Mouse (Mus musculus) lung, embryonic 16.5 days (tissue): ENCODE data around the gene Xbp1. TPM values are rescaled to one million over a fixed set of nuclear protein-coding genes. Genes with fewer than 3 reads are reported as not detected.
A peak's percentile ranks its signal among the peaks of the same experiment; 100 is the strongest.

Source experiments
- ATAC-seq: fragments of 200-750 bp; cut with Nextera tagmentation; 2 replicates; pipeline ENCODE4 v1.8.0; 2017; ENCODE audit warnings: low read depth, mild to moderate bottlenecking, moderate library complexity
- H3K27ac ChIP-seq: fragments of 300-500 bp; sonication (generic); 2 replicates; pipeline ENCODE4 v1.5.1; 2014; ENCODE audit warnings: mild to moderate bottlenecking, control low read depth, low read length
- H3K27me3 ChIP-seq: fragments of 300-500 bp; sonication (generic); 2 replicates; pipeline ENCODE4 v1.6.1; 2014; ENCODE audit warnings: low read depth, low read length, mixed read lengths; ENCODE audit not compliant: control insufficient read depth, insufficient read depth
- H3K36me3 ChIP-seq: fragments of 300-500 bp; sonication (generic); 2 replicates; pipeline ENCODE4 v1.6.1; 2014; ENCODE audit warnings: low read length; ENCODE audit not compliant: control insufficient read depth, insufficient read depth
- H3K4me1 ChIP-seq: fragments of 300-500 bp; sonication (generic); replicated peaks from 2 replicates; pipeline ENCODE4 v1.6.1; 2014; ENCODE audit warnings: low read length, mixed read lengths; ENCODE audit not compliant: control insufficient read depth, insufficient read depth
- H3K4me2 ChIP-seq: fragments of 300-500 bp; sonication (generic); 2 replicates; pipeline ENCODE4 v1.6.1; 2014; ENCODE audit warnings: low read depth, low read length, control low read depth
- H3K4me3 ChIP-seq: fragments of 300-500 bp; sonication (generic); 2 replicates; pipeline ENCODE4 v1.5.1; 2014; ENCODE audit warnings: mild to moderate bottlenecking, low read length, control low read depth
- H3K9ac ChIP-seq: fragments of 300-500 bp; sonication (generic); 2 replicates; pipeline ENCODE4 v1.6.1; 2014; ENCODE audit warnings: low read length, control low read depth
- H3K9me3 ChIP-seq: fragments of 300-500 bp; sonication (generic); 2 replicates; pipeline ENCODE4 v1.6.1; 2016; ENCODE audit warnings: low read length; ENCODE audit not compliant: control insufficient read depth
- WGBS: fragments of 180-500 bp; shearing (Covaris S2); extraction: QIAGEN DNeasy Blood & Tissue Kit; methylation state at CpG from one replicate; pipeline ENCODE4 v1.1.7; 2014; 5-methylcytosine and 5-hydroxymethylcytosine counted together
- polyA plus RNA-seq: library from polyadenylated mRNA; unstranded; fragments of >200 nt; fragmentation: Nextera tagmentation; extraction: Ambion mirVana; gene quantifications from 2 replicates; pipeline ENCODE4 v1.2.1, GENCODE M21; 2015

Gene Xbp1
- polyA plus RNA-seq, 1 experiment from 2014 or later: 201 TPM

DNA sequence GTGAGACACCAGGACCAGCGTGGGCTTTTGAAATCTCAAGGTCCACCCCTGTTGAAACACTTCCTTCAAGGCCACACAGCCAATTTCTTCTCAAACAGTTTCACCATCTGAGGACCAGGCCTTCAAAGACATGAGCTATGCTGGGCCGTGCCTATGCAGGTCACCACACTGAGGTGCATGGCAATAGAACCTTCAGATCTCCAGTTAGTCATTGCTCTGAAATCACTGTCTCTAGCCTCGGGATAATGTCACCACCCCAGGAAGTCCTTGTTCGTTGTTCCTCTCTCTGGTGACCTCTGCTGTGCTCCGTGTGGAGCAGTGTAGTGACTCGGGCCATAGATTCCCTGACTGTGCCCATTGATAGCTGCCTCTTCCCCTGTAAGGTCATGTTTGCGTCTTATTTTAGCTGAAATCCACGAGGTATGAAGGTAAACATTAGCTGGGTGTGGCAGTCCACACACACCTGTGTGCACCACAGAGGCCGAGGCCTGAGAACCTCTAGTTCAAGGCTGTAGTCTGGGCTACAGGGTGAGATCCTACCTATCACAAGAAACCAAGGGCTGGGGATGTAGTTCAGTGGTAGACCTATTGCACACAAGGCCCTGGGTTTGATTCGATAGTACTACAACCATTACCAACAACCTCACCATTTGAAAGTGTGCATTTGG lies 29.3 kb upstream of the Xbp1 start:
- WGBS: 70% methylated on average over 10 of the region's 10 CpGs
- H3K27ac ChIP-seq: no peak overlapping the region
- H3K4me1 ChIP-seq: no peaks in the 10 kb centered on the region; the same call in 1 of the 2 replicates
- no peaks in the 10 kb centered on the region for H3K9me3 ChIP-seq
- ATAC-seq: no peak
- H3K27me3 ChIP-seq: no peaks in the 10 kb centered on the region
- no peak overlapping the region for H3K9ac ChIP-seq
- H3K36me3 ChIP-seq: no peaks in the 10 kb centered on the region
- no peak overlapping the region for H3K4me2 ChIP-seq
- H3K4me3 ChIP-seq: no peak overlapping the region

DNA sequence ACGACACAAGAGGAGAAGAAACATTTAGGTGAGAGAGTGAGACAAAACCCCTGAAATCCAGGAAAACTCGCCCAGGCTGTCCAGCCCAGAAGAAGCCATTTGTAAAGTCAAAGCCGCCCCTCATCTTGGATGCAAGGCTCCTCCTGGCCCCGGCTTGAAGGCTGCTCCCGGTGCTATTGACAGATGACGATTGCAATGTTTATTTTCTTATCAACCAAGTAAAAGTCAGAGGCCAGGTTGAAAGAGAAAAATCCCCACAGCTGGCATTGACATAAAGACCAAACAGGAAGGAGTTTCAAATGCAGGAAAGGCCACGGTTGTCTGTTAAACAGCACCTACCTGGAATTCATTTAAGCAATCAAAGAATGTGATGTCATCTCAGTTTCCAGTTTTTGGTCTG lies 28.5 kb upstream of the Xbp1 start:
- Histone ChIP-seq H3K36me3 (no peaks in the 10 kb centered on the region), H3K27me3 (no peaks in the 10 kb centered on the region), H3K4me2 (no peak overlapping the region), H3K4me3 (no peak overlapping the region), H3K9me3 (no peaks in the 10 kb centered on the region), H3K4me1 (no peaks in the 10 kb centered on the region; the same call in 1 of the 2 replicates), H3K9ac (no peak overlapping the region), H3K27ac (no peak overlapping the region)
- ATAC-seq: no peak
- WGBS: 21% methylated on average over 7 of the region's 7 CpGs

- no peak for ATAC-seq
- no peak overlapping the region for H3K4me3 ChIP-seq
- H3K27ac ChIP-seq: no peak overlapping the region
- no peaks in the 10 kb centered on the region for H3K36me3 ChIP-seq
- no peak overlapping the region for H3K9ac ChIP-seq
- H3K9me3 ChIP-seq: no peaks in the 10 kb centered on the region
- no peak overlapping the region for H3K4me2 ChIP-seq
- WGBS: 50% methylated on average over 2 of the region's 2 CpGs
- H3K4me1 ChIP-seq: peaks cover 9% of the 10 kb centered on the region; the same call in 1 of the 2 replicates
- no peaks in the 10 kb centered on the region for H3K27me3 ChIP-seq
These were observed 26.6 kb upstream of the Xbp1 start for GRCm38 (mm10) chr11:5493869-5494268.

DNA sequence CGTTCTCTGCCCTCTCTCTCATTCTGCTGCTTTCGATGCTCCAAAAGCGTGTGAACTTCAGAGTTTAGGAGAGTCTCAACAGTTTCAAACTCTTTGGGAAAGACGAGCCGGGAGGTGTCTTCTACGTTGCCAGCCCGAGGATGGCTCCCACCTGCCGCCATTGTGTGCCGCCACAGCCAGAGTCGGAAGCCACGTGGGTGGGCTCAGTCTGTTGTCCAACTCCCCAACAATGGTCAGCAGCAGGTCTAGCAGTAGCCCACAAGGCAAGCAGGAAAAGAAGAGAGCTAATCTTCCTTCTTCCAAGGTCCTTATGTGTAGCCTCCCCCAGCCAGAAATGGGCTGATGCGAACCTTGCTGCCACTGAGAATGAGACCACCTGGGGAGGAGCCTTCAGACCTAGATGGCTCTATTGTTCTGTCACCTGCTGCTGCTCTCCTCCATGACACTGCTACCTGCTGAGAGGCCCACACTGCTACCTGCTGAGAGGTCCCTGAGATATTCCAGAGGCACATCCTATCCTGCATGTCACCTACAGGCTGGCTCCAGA lies 25.1 kb upstream of the Xbp1 start:
- no peak overlapping the region for H3K4me3 ChIP-seq
- no peaks in the 10 kb centered on the region for H3K9me3 ChIP-seq
- no peaks in the 10 kb centered on the region for H3K27me3 ChIP-seq
- no peak overlapping the region for H3K4me2 ChIP-seq
- H3K36me3 ChIP-seq: no peaks in the 10 kb centered on the region
- no peak overlapping the region for H3K9ac ChIP-seq
- WGBS: 68% methylated on average over 12 of the region's 12 CpGs
- H3K4me1 ChIP-seq: peaks cover 17% of the 10 kb centered on the region
- H3K27ac ChIP-seq: no peak overlapping the region
- ATAC-seq: no peak

DNA sequence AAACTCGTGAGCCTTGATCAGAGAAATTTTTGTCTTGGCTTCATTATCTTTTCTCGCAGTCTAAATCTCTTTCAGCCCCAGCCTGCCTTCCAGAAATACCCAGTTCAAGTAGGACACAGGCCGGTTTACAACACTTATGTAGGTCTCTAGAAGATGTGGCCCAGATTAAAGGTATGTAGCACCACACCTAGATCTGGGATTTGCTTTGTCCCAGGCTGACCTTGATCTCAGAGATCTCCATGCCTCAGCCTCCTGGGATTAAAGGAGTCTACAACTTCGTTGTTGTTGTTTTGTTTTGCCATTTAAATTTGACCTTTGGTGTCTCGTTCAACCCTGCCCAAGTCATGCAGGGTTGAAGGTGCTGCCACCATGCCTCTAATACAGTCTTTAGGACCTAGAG lies 24.6 kb upstream of the Xbp1 start:
- Histone ChIP-seq H3K27me3 (no peaks in the 10 kb centered on the region), H3K36me3 (no peaks in the 10 kb centered on the region), H3K4me1 (peaks cover 17% of the 10 kb centered on the region), H3K4me2 (no peak overlapping the region), H3K9me3 (no peaks in the 10 kb centered on the region), H3K9ac (no peak overlapping the region), H3K4me3 (no peak overlapping the region), H3K27ac (no peak overlapping the region)
- no peak for ATAC-seq
- 79% methylated on average over 5 of the region's 5 CpGs for WGBS

- Histone ChIP-seq H3K4me1 (peaks cover 17% of the 10 kb centered on the region), H3K4me3 (no peak overlapping the region), H3K27me3 (no peaks in the 10 kb centered on the region), H3K9ac (no peak overlapping the region), H3K9me3 (no peaks in the 10 kb centered on the region), H3K4me2 (no peak overlapping the region), H3K27ac (no peak overlapping the region), H3K36me3 (no peaks in the 10 kb centered on the region)
- ATAC-seq: no peak
- 91% methylated on average over 13 of the region's 13 CpGs for WGBS
These were observed 23.8 kb upstream of the Xbp1 start for GRCm38 (mm10) chr11:5496559-5497248.

DNA sequence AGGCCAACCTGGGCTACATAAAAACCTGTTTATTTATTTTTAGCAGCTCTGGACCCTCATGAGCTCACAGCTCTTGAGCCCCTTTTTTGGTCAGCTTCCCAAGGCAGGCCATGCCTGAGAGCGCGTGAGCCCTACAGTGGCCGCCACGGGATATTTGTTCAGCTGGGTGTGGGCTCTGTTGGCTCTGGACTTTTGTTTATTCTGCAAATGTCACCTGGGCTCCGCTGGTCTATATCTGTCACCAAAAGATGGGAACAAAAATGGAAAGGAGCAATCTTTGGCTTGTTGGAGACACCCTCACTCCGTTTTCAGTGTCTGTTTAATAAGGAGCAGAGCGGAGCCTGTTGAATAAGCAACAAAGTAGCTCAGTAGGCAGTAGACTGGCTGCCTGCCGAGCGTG lies 22.0 kb upstream of the Xbp1 start:
- no peaks in the 10 kb centered on the region for H3K27me3 ChIP-seq
- H3K9ac ChIP-seq: peak overlapping the region; percentile 28; the same call in 1 of the 2 replicates
- H3K27ac ChIP-seq: peak overlapping the region; percentile 82
- H3K4me1 ChIP-seq: peaks cover 17% of the 10 kb centered on the region
- no peaks in the 10 kb centered on the region for H3K9me3 ChIP-seq
- no peaks in the 10 kb centered on the region for H3K36me3 ChIP-seq
- 0 out of 2 replicates have a peak overlapping the region, but pooled peaks have one; percentile 6 for H3K4me2 ChIP-seq
- WGBS: 53% methylated on average over 9 of the region's 9 CpGs
- H3K4me3 ChIP-seq: no peak overlapping the region
- ATAC-seq: peak; percentile 59

GRCm38 (mm10) chr11:5498931-5499661 lies 21.4 kb upstream of the Xbp1 start:
- WGBS: 48% methylated on average over 13 of the region's 13 CpGs
- peak; percentile 30; the same call in 1 of the 2 replicates for ATAC-seq

More at GRCm38 (mm10) chr11:5498931-5499661, 21.4 kb upstream of the Xbp1 start:
- no peaks in the 10 kb centered on the region for H3K27me3 ChIP-seq
- H3K36me3 ChIP-seq: no peaks in the 10 kb centered on the region
- H3K9me3 ChIP-seq: no peaks in the 10 kb centered on the region
- H3K4me2 ChIP-seq: 0 out of 2 replicates have a peak overlapping the region, but pooled peaks have one; percentile 6
- H3K4me3 ChIP-seq: no peak overlapping the region
- peak overlapping the region; percentile 28; the same call in 1 of the 2 replicates for H3K9ac ChIP-seq
- peaks cover 17% of the 10 kb centered on the region for H3K4me1 ChIP-seq
- H3K27ac ChIP-seq: peak overlapping the region; percentile 82
